Mouse (Mus musculus): Measurements from ENCODE around the gene Secisbp2. TPM values are rescaled to one million over a fixed set of nuclear protein-coding genes. Genes with fewer than 3 reads are reported as not detected.

The Secisbp2 gene
- total RNA-seq, 1 experiment = 26.6 TPM

DNA sequence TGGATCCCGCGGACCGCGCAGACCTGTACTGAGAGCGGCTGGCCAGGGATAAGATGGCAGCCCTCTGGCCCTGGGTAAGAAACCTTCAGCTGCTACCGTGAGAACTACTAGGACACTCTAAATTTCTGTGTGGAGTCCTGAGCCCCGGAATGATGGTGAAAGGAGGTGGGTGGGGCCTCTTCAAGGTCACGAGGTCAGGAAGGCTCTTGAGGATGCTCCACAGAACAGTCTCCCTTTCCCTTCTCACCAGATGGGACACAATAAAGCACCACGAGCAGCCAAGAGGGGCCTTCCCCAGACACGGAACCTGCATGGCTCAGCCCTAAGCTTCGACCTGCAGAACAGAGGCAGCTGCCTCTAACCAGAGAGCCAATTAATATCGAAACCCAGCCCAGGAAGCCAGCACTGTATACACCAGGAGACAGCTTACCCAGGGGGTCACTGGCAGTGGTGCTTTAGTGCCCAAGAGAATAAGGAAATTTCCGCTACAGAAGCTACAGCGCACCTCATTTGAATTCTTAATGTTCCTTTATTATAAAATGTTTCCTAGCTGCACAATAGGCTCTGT, 80.7 kb downstream of the Secisbp2 start:
- Histone ChIP-seq H3K36me3 (ENCODE audit: control insufficient read depth, insufficient read depth, low read length, poor library complexity, severe bottlenecking) (no peaks in the 10 kb centered on the region), H3K27ac (ENCODE audit: insufficient read depth, low read depth, low read length, poor library complexity, severe bottlenecking) (0 out of 2 replicates have a peak overlapping the region, but pooled peaks have one; percentile 5), H3K9ac (ENCODE audit: insufficient read depth, low read depth, low read length, poor library complexity, severe bottlenecking) (no peak overlapping the region), H3K9me3 (ENCODE audit: control insufficient read depth, insufficient read depth, low read depth, low read length) (no peaks in the 10 kb centered on the region), H3K4me3 (ENCODE audit: insufficient read depth in 1 of 2, low read depth in 1 of 2, low read length in 2 of 2, poor library complexity in 1 of 2, severe bottlenecking in 1 of 2) (no peak overlapping the region), H3K4me1 (ENCODE audit: control insufficient read depth in 2 of 2, insufficient read depth in 2 of 2, low read length in 2 of 2, poor library complexity in 1 of 2) (peaks cover 9 to 39% of the 10 kb centered on the region in 2 experiments)
- TF ChIP-seq HCFC1 (IDR thresholded peaks at IDR 0.05; ENCODE audit: borderline replicate concordance, insufficient read depth, low read length) (no peak), MAFK (IDR thresholded peaks at IDR 0.05; ENCODE audit: insufficient read depth, low read depth, low read length) (no peak), ZNF384 (IDR thresholded peaks at IDR 0.05; ENCODE audit: low read depth, low read length) (no peak), CHD2 (IDR thresholded peaks at IDR 0.05; ENCODE audit: low read depth, low read length) (no peak), ZC3H11A (IDR thresholded peaks at IDR 0.05; ENCODE audit: borderline replicate concordance, low read depth, low read length) (no peak)
- in situ Hi-C loops (cut with MboI; ENCODE audit: low sequenced_read_pairs in 2 of 2, unreplicated experiment in 2 of 2) = no loop called here
- DNase-seq (ENCODE audit: low read depth, low spot score) = no peak

Other genes with a start within 250 kb of the Secisbp2 start
- 1.2 and 2.6 TPM in 2 replicates for gene S1pr3, start 243.1 kb upstream of the Secisbp2 start, total RNA-seq (2012; rRNA removed)
- gene Shc3, start 82.3 kb upstream of the Secisbp2 start, total RNA-seq (2012; rRNA removed) = 0.69 and 1.4 TPM in 2 replicates
- 122 and 188 TPM in 2 replicates for gene Cks2, start 6.5 kb upstream of the Secisbp2 start, total RNA-seq (2012; rRNA removed)
- gene Sema4d, start 142.1 kb downstream of the Secisbp2 start, total RNA-seq (2012; rRNA removed) = 25.1 and 33.4 TPM in 2 replicates
- 43.3 and 57.8 TPM in 2 replicates for gene Gadd45g, start 195.0 kb downstream of the Secisbp2 start, total RNA-seq (2012; rRNA removed)

Data from ES-E14 (cell line).